Mouse (Mus musculus): ENCODE results near the gene Olfr1368. TPM values are rescaled to one million over a fixed set of nuclear protein-coding genes. Genes with fewer than 3 reads are reported as not detected.

Gene Olfr1368
- not detected for polyA plus RNA-seq (2015; fragmentation: Illumina TruSeq; extraction: RNeasy Lipid Tissue Mini Kit (QIAGEN cat#74804); ENCODE audit: low read depth, low replicate concordance)

DNA sequence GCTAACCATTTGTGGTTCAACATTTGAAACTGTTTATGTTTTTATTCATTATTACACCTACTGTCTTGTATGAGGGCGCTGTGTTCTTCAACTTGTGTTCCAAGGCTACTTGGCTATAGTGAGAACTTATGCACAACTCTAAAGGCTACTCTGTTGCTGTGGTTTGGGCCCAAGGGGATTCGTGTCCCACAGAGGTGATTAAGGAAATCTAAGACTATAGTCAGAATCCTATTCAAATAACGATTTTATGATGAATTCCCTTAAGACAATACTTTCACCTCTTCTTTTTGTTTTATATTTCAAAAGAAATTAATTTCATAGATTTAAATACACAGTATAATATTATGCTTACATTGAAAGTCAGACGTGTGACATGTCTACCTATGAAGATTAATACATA, at the start of gene Olfr1368:
Gene Olfr1368 (minus strand): TSS at position 101 of the 400 bp plus-strand sequence.

GRCm38 (mm10) chr13:21179367-21179723, 33.7 kb upstream of the Olfr1368 start, which contains the start of gene Trim27:
Gene Trim27, plus strand, starts transcription at chr13:21179445.

GRCm38 (mm10) chr13:21129339-21129738, 16.3 kb downstream of the Olfr1368 start, which contains the start of gene Olfr263:
Gene Olfr263, plus strand, starts transcription at chr13:21129639.

DNA sequence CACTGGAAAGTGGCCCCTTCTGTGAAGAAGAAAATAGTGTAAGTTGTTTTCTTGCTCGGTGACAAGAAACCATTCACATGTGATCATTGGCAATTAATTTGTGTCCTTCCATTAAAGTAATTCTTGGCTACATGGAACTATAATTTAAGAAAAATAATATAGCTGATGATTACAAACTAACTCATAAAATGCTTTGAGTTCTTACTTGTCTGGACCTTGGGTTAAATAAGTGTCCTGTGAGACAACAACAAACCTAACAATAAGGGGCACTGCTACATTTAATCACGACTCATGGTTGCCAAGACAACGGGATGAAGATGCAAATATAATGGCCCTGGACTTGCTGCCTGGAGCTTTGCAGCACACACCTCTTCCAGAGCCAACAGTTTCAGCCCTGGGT, 34.5 kb downstream of the Olfr1368 start, which contains the start of gene Olfr1369-ps1:
Gene Olfr1369-ps1 (plus strand): TSS at position 301 of the 400 bp plus-strand sequence.

Other genes starting within 250 kb of the Olfr1368 start
- gene Olfr1370, start 70.9 kb downstream of the Olfr1368 start, polyA plus RNA-seq (2015; fragmentation: Illumina TruSeq; extraction: RNeasy Lipid Tissue Mini Kit (QIAGEN cat#74804); ENCODE audit: low read depth, low replicate concordance), result not detected
- not detected for gene Olfr1369-ps1, start 34.4 kb downstream of the Olfr1368 start, polyA plus RNA-seq (2015; fragmentation: Illumina TruSeq; extraction: RNeasy Lipid Tissue Mini Kit (QIAGEN cat#74804); ENCODE audit: low read depth, low replicate concordance)
- gene Olfr263, start 16.2 kb downstream of the Olfr1368 start, polyA plus RNA-seq (2015; fragmentation: Illumina TruSeq; extraction: RNeasy Lipid Tissue Mini Kit (QIAGEN cat#74804); ENCODE audit: low read depth, low replicate concordance), result not detected
- 39.0 TPM for gene Trim27, start 33.6 kb upstream of the Olfr1368 start, polyA plus RNA-seq (2015; fragmentation: Illumina TruSeq; extraction: RNeasy Lipid Tissue Mini Kit (QIAGEN cat#74804); ENCODE audit: low read depth, low replicate concordance)
- not detected for gene Gpx5, start 146.9 kb upstream of the Olfr1368 start, polyA plus RNA-seq (2015; fragmentation: Illumina TruSeq; extraction: RNeasy Lipid Tissue Mini Kit (QIAGEN cat#74804); ENCODE audit: low read depth, low replicate concordance)
- 1.0 TPM for gene Gpx6, start 166.3 kb upstream of the Olfr1368 start, polyA plus RNA-seq (2015; fragmentation: Illumina TruSeq; extraction: RNeasy Lipid Tissue Mini Kit (QIAGEN cat#74804); ENCODE audit: low read depth, low replicate concordance)
- gene Olfr1367, start 201.0 kb upstream of the Olfr1368 start, polyA plus RNA-seq (2015; fragmentation: Illumina TruSeq; extraction: RNeasy Lipid Tissue Mini Kit (QIAGEN cat#74804); ENCODE audit: low read depth, low replicate concordance), result not detected
- gene Zscan12, start 217.0 kb upstream of the Olfr1368 start, polyA plus RNA-seq (2015; fragmentation: Illumina TruSeq; extraction: RNeasy Lipid Tissue Mini Kit (QIAGEN cat#74804); ENCODE audit: low read depth, low replicate concordance), result 6.4 TPM